Mouse (Mus musculus) adrenal gland, postnatal 14 days (tissue): ENCODE data around the gene 4930544D05Rik. TPM values are rescaled to one million over a fixed set of nuclear protein-coding genes. Genes with fewer than 3 reads are reported as not detected.
A peak's percentile ranks its signal among the peaks of the same experiment; 100 is the strongest.

Experiments
- DNase-seq: peaks from one replicate; pipeline ENCODE4 v3.0.0; 2021; ENCODE audit warnings: mixed read lengths
- total RNA-seq: library from RNA; stranded (reverse); gene quantifications from 2 replicates; pipeline ENCODE4 v1.2.3, GENCODE M21; 2021

Gene 4930544D05Rik
- total RNA-seq, 1 experiment from 2014 or later: not detected

- peak; percentile 56 for DNase-seq
These were observed 40.8 kb downstream of the 4930544D05Rik start for GRCm38 (mm10) chr11:70656456-70656927.

DNA sequence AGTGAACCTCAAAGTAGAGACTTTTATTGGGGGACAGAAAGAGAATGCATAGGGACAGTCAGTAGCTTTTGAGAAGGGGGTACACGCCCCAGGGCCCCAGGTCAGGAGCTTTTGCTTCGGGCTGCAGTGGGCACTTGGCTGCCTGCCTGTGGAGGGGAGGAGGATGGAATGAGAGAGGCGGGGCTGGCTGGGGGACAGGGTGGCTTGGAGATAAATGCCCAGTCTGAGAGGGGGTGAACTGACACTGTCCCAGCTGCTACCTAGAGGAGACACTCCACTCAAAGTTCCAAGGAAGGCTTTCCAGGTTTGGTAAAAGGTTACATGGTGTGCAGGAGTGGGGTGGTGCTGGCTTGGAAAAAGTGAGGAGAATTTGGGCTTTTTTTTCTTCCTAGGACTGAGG lies 41.3 kb downstream of the 4930544D05Rik start, which contains the start of gene Eno3:
Eno3 (plus strand) TSS at position 239 of the 400 bp plus-strand sequence.
- peak; percentile 50 for DNase-seq

GRCm38 (mm10) chr11:70657573-70657972 lies 41.9 kb downstream of the 4930544D05Rik start:
- no peak for DNase-seq

- DNase-seq: no peak
These were observed 42.3 kb downstream of the 4930544D05Rik start for GRCm38 (mm10) chr11:70657991-70658390.

GRCm38 (mm10) chr11:70658521-70658920 lies 42.9 kb downstream of the 4930544D05Rik start:
- no peak for DNase-seq

GRCm38 (mm10) chr11:70658942-70659341 lies 43.3 kb downstream of the 4930544D05Rik start:
- no peak for DNase-seq

- DNase-seq: no peak
These were observed 44.9 kb downstream of the 4930544D05Rik start for GRCm38 (mm10) chr11:70660571-70660970.

DNA sequence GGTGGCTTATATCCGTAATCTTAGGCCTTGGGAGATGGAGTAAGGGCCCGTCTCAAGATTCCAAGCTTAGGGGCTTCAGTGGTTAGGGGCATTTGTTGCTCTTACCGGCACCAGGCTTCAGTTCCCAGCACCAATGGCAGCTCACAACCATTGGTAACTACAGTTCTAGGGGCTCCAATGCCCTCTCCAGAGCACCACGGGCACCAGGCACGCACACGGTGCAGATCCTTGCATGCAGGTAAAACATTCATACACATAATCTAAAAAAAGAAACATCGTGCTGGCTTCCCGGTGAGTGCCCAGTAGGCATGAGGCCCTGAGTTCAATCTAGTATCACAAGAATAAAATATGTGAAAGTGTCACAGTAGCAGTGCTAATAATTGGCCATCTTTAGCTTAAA lies 47.5 kb downstream of the 4930544D05Rik start:
- no peak for DNase-seq

- DNase-seq: no peak
These were observed 48.3 kb downstream of the 4930544D05Rik start for GRCm38 (mm10) chr11:70663957-70664356.

GRCm38 (mm10) chr11:70664741-70665140 lies 49.1 kb downstream of the 4930544D05Rik start:
- DNase-seq: no peak

Other genes starting within 250 kb of the 4930544D05Rik start
- gene Pelp1, start 205.8 kb upstream of the 4930544D05Rik start, total RNA-seq: 23.2 and 28.9 TPM in 2 replicates
- 17.5 and 32.6 TPM in 2 replicates for gene Arrb2, start 183.2 kb upstream of the 4930544D05Rik start, total RNA-seq
- gene Med11, start 163.9 kb upstream of the 4930544D05Rik start, total RNA-seq: 18.1 and 23.3 TPM in 2 replicates
- gene Zmynd15, start 156.4 kb upstream of the 4930544D05Rik start, total RNA-seq: 1.3 and 1.5 TPM in 2 replicates
- 4.0 and 6.0 TPM in 2 replicates for gene Cxcl16, start 155.9 kb upstream of the 4930544D05Rik start, total RNA-seq
- gene Tm4sf5, start 110.6 kb upstream of the 4930544D05Rik start, total RNA-seq: not detected in 2 replicates
- gene Vmo1, start 101.2 kb upstream of the 4930544D05Rik start, total RNA-seq: not detected in 2 replicates
- 0.45 and 7.9 TPM in 2 replicates for gene Gltpd2, start 96.7 kb upstream of the 4930544D05Rik start, total RNA-seq
- 233 and 258 TPM in 2 replicates for gene Psmb6, start 90.5 kb upstream of the 4930544D05Rik start, total RNA-seq
- gene Gm40193, start 82.9 kb upstream of the 4930544D05Rik start, total RNA-seq: not detected in 2 replicates
- 8.5 and 10.9 TPM in 2 replicates for gene Pld2, start 75.8 kb upstream of the 4930544D05Rik start, total RNA-seq
- 52.5 and 58.5 TPM in 2 replicates for gene Mink1, start 53.0 kb upstream of the 4930544D05Rik start, total RNA-seq
- gene Chrne, start 3.4 kb downstream of the 4930544D05Rik start, total RNA-seq: not detected in 2 replicates
- 0.49 and 0.56 TPM in 2 replicates for gene Gp1ba, start 23.3 kb downstream of the 4930544D05Rik start, total RNA-seq
- gene Rnf167, start 31.4 kb downstream of the 4930544D05Rik start, total RNA-seq: 69.6 and 88.5 TPM in 2 replicates
- 175 and 184 TPM in 2 replicates for gene Slc25a11, start 31.6 kb downstream of the 4930544D05Rik start, total RNA-seq
- gene Pfn1, start 38.8 kb downstream of the 4930544D05Rik start, total RNA-seq: 807 and 918 TPM in 2 replicates
- gene Eno3, start 41.4 kb downstream of the 4930544D05Rik start, total RNA-seq: 14.9 and 21.4 TPM in 2 replicates
- 72.5 and 77.1 TPM in 2 replicates for gene Spag7, start 53.6 kb downstream of the 4930544D05Rik start, total RNA-seq
- gene Camta2, start 72.3 kb downstream of the 4930544D05Rik start, total RNA-seq: 38.8 and 41.8 TPM in 2 replicates
- 15.2 and 15.8 TPM in 2 replicates for gene Inca1, start 84.3 kb downstream of the 4930544D05Rik start, total RNA-seq
- gene Kif1c, start 84.7 kb downstream of the 4930544D05Rik start, total RNA-seq: 154 and 159 TPM in 2 replicates
- gene Zfp3, start 148.4 kb downstream of the 4930544D05Rik start, total RNA-seq: 8.7 and 10.3 TPM in 2 replicates
- gene Scimp, start 196.7 kb downstream of the 4930544D05Rik start, total RNA-seq: 0.41 and 1.2 TPM in 2 replicates
- gene Rabep1, start 228.9 kb downstream of the 4930544D05Rik start, total RNA-seq: 97.4 and 109 TPM in 2 replicates